Comparison of ENCODE assay signal across 33 mouse cellular contexts in the genomic region with DNA sequence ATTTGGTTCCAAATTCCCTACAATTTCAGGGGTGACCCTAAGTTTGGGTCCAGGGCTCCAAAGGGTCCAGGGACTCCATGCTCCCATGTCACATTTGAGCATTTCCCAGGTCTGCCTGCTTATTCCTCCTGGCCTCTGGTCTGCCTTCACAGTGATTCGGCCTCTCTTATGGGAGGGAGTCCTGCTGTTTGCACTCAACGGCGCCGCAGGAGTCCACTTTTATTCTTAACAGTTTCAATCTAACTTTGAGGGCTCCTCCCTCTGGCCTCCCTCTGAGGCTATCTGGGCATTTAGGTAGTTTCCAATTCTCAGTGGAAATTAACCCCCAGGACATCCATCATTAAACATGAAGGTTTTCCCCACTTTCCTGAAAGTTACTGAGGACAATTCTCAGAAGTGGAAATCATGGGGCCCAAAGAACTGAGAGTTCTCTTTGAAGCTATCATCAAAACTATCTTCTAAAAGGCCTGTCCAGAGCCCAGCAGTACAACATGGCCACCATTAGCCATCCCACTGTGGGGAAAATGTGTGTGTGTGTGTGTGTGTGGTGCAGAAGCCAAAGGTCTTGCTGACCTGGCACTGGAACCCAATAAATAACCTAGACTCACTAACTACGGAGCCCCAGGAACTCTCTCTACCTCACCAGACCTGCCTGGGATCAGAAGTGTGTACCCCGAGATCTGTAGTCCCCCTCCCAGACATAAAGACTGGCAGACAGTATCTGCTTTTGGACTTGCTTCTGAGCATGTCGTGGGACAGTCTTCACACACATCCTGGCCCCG. TPM values are rescaled to one million over a fixed set of nuclear protein-coding genes. Genes with fewer than 3 reads are reported as not detected.
DNase-seq lines count a peak whose midpoint lies in the region; ATAC-seq and TF ChIP-seq lines count a peak whose summit lies in the region.
"Had no signal": no experiment of that assay in that cellular context is flagged by ENCODE, and none has a peak within 500 bp of the region (broad histone marks: within the 10 kb centered on the region; RNA-seq: fewer than 3 reads in every experiment).

No protein-coding gene starts in this region.

- H3K27me3 ChIP-seq in heart, postnatal 0 days (ENCODE audit: control insufficient read depth, insufficient read depth, low read length): no peaks in the 10 kb centered on the region
- H3K27me3 ChIP-seq in thymus, adult 2 months (ENCODE audit: control insufficient read depth, insufficient read depth, low read length): no peaks in the 10 kb centered on the region
- H3K27me3 ChIP-seq in hindbrain, embryonic 12.5 days: no peaks in the 10 kb centered on the region; the same call in 1 of the 2 replicates
- H3K27me3 ChIP-seq: embryonic facial prominence, embryonic 15.5 days; stomach, embryonic 15.5 days had no signal

- peak overlapping the region; percentile 96 for H3K27ac ChIP-seq in gastrocnemius, adult 2 months
- H3K27ac ChIP-seq in heart, postnatal 0 days (ENCODE audit: low read depth): peak overlapping the region; percentile 77
- peak overlapping the region; percentile 1; the same call in 1 of the 2 replicates for H3K27ac ChIP-seq in thymus, adult 2 months (ENCODE audit: control insufficient read depth, insufficient read depth, low read length)
- H3K27ac ChIP-seq in hindbrain, embryonic 12.5 days: no peak overlapping the region
- H3K27ac ChIP-seq: embryonic facial prominence, embryonic 10.5 days; embryonic facial prominence, embryonic 15.5 days; forebrain, embryonic 12.5 days; hindbrain, embryonic 10.5 days; hindbrain, postnatal 0 days; kidney, postnatal 0 days; liver, embryonic 12.5 days; stomach, embryonic 15.5 days had no signal

- no peak for ATAC-seq in heart, postnatal 0 days (ENCODE audit: insufficient read depth, low read depth)
- no peak for ATAC-seq in hindbrain, embryonic 12.5 days (ENCODE audit: low FRiP score)
- ATAC-seq: forebrain, postnatal 0 days; intestine, embryonic 16.5 days; liver, embryonic 12.5 days; liver, postnatal 0 days; midbrain, embryonic 16.5 days had no signal

- 78% methylated on average over 8 of the region's 8 CpGs for WGBS in heart, postnatal 0 days
- WGBS in thymus, adult 2 months: 95% methylated on average over 8 of the region's 8 CpGs
- 74% methylated on average over 8 of the region's 8 CpGs for WGBS in hindbrain, embryonic 12.5 days

- H3K9ac ChIP-seq in heart, postnatal 0 days (replicated peaks; ENCODE audit: low read depth, low read length): no peak overlapping the region
- H3K9ac ChIP-seq in hindbrain, embryonic 12.5 days: no peak overlapping the region
- H3K9ac ChIP-seq: embryonic facial prominence, embryonic 15.5 days; forebrain, embryonic 12.5 days; forebrain, postnatal 0 days; liver, embryonic 12.5 days; liver, postnatal 0 days; stomach, embryonic 15.5 days had no signal

- H3K9me3 ChIP-seq in heart, postnatal 0 days (replicated peaks; ENCODE audit: control insufficient read depth, low read length): no peaks in the 10 kb centered on the region
- no peaks in the 10 kb centered on the region for H3K9me3 ChIP-seq in hindbrain, embryonic 12.5 days (replicated peaks)
- H3K9me3 ChIP-seq: embryonic facial prominence, embryonic 10.5 days; embryonic facial prominence, embryonic 15.5 days; forebrain, embryonic 12.5 days; hindbrain, embryonic 10.5 days; liver, embryonic 12.5 days; stomach, embryonic 15.5 days had no signal

- no peak for TF ChIP-seq EP300 in heart, postnatal 0 days (IDR thresholded peaks at IDR 0.05; ENCODE audit: low read depth)

- no peak for TF ChIP-seq POLR2A in thymus, adult 2 months (IDR thresholded peaks at IDR 0.05; ENCODE audit: control insufficient read depth, extremely low read depth, insufficient read depth, low read length, poor library complexity)

- no peak overlapping the region for H3K4me2 ChIP-seq in heart, postnatal 0 days (ENCODE audit: low read depth, low read length)
- H3K4me2 ChIP-seq in hindbrain, embryonic 12.5 days (replicated peaks): no peak overlapping the region
- H3K4me2 ChIP-seq: embryonic facial prominence, embryonic 15.5 days; forebrain, embryonic 12.5 days; liver, embryonic 12.5 days; midbrain, embryonic 11.5 days; stomach, embryonic 15.5 days had no signal

- intact Hi-C loops in gastrocnemius, adult 2 months (cut with DNase I): no loop called here

- no peak for TF ChIP-seq CTCF in gastrocnemius, adult 2 months (IDR thresholded peaks at IDR 0.05)
- no peak for TF ChIP-seq CTCF in heart, postnatal 0 days (IDR thresholded peaks at IDR 0.05; ENCODE audit: low read depth)
- no peak for TF ChIP-seq CTCF in thymus, adult 2 months (IDR thresholded peaks at IDR 0.05; ENCODE audit: borderline replicate concordance, control insufficient read depth, extremely low read depth, insufficient read depth, low read length, poor library complexity)

- DNase-seq in gastrocnemius, adult 2 months: no peak
- DNase-seq in gastrocnemius, postnatal 4 days (ENCODE audit: low spot score in 2 of 2): no peak
- DNase-seq in heart, postnatal 0 days (ENCODE audit: low spot score): no peak
- no peak for DNase-seq in heart, adult 8-10 months (ENCODE audit: low spot score)
- DNase-seq in thymus, adult 2 months: no peak
- no peak for DNase-seq in thymus, postnatal 4 days
- DNase-seq in right cerebral cortex, postnatal 14 days: no peak
- DNase-seq: adrenal gland, postnatal 10 days; cerebellum, adult 8-10 months; cerebellum, postnatal 25 days; forebrain, postnatal 0 days; gastrocnemius, postnatal 10 days; layer of hippocampus, postnatal 36 days; left cerebral cortex, postnatal 4 days; liver, postnatal 0 days; lung, postnatal 36 days; retina, postnatal 1 day; right cerebral cortex, postnatal 25 days; thymus, postnatal 14 days had no signal

- peaks cover 46% of the 10 kb centered on the region for H3K36me3 ChIP-seq in heart, postnatal 0 days (replicated peaks; ENCODE audit: control insufficient read depth, insufficient read depth, low read length)
- H3K36me3 ChIP-seq in thymus, adult 2 months (ENCODE audit: control insufficient read depth, insufficient read depth, low read length): peaks cover 6% of the 10 kb centered on the region; the same call in 1 of the 2 replicates
- peaks cover 41% of the 10 kb centered on the region for H3K36me3 ChIP-seq in hindbrain, embryonic 12.5 days

- peak overlapping the region; percentile 80 for H3K4me3 ChIP-seq in gastrocnemius, adult 2 months
- H3K4me3 ChIP-seq in heart, postnatal 0 days (ENCODE audit: low read depth, low read length): no peak overlapping the region
- no peak overlapping the region for H3K4me3 ChIP-seq in thymus, adult 2 months (ENCODE audit: control insufficient read depth, insufficient read depth, low read length)
- H3K4me3 ChIP-seq in hindbrain, embryonic 12.5 days: no peak overlapping the region
- H3K4me3 ChIP-seq: embryonic facial prominence, embryonic 10.5 days; embryonic facial prominence, embryonic 15.5 days; forebrain, embryonic 12.5 days; hindbrain, embryonic 10.5 days; liver, embryonic 12.5 days; stomach, embryonic 15.5 days had no signal

- H3K4me1 ChIP-seq in heart, postnatal 0 days (ENCODE audit: control insufficient read depth, insufficient read depth): peaks cover 42% of the 10 kb centered on the region
- H3K4me1 ChIP-seq in thymus, adult 2 months (replicated peaks; ENCODE audit: control insufficient read depth, insufficient read depth, low read length): no peaks in the 10 kb centered on the region
- no peaks in the 10 kb centered on the region for H3K4me1 ChIP-seq in hindbrain, embryonic 12.5 days
- H3K4me1 ChIP-seq: forebrain, embryonic 12.5 days had no signal

RNA-seq across cellular contexts. Expression of gene Ifrd2, which starts 7.0 kb away (rescaled TPM):
- 10 to 100 TPM; 48.5 to 50.4 TPM for total RNA-seq in gastrocnemius, adult 2 months (2021)
- total RNA-seq in gastrocnemius, postnatal 4 days (2021): 10 to 100 TPM; 31.8 to 35.2 TPM
- 22.3 and 31.2 TPM in 2 replicates for total RNA-seq in heart, postnatal 0 days (2014; rRNA removed; ENCODE audit: low replicate concordance)
- polyA plus RNA-seq in heart, postnatal 0 days (2015; fragmentation: Nextera tagmentation; extraction: Ambion mirVana): 28.6 and 33.6 TPM in 2 replicates
- 10 to 100 TPM; 43.7 to 58.2 (median 47.5) TPM for total RNA-seq in heart, adult 8-10 months (2022)
- polyA plus RNA-seq in thymus, adult 2 months (2012; rRNA removed): 65.1 and 67.4 TPM in 2 replicates
- polyA plus RNA-seq in hindbrain, embryonic 12.5 days (2016; fragmentation: Nextera tagmentation; extraction: Ambion mirVana): 19.5 and 21.9 TPM in 2 replicates

RNA-seq across cellular contexts. Expression of gene Hyal3, which starts 13.9 kb away (rescaled TPM):
- under 1 TPM; 0.22 to 0.33 TPM for total RNA-seq in gastrocnemius, adult 2 months (2021)
- total RNA-seq in gastrocnemius, postnatal 4 days (2021): under 1 TPM; 0.66 to 0.78 TPM
- total RNA-seq in heart, postnatal 0 days (2014; rRNA removed; ENCODE audit: low replicate concordance): 0.65 and 0.66 TPM in 2 replicates
- polyA plus RNA-seq in heart, postnatal 0 days (2015; fragmentation: Nextera tagmentation; extraction: Ambion mirVana): 0.29 and 0.44 TPM in 2 replicates
- total RNA-seq in heart, adult 8-10 months (2022): under 1 TPM; 0.20 to 0.72 (median 0.25) TPM
- polyA plus RNA-seq in thymus, adult 2 months (2012; rRNA removed): 2.4 TPM in 2 replicates
- polyA plus RNA-seq in hindbrain, embryonic 12.5 days (2016; fragmentation: Nextera tagmentation; extraction: Ambion mirVana): 1.2 and 1.4 TPM in 2 replicates

RNA-seq across cellular contexts. Expression of gene Sema3b, which starts 14.6 kb away (rescaled TPM):
- 10 to 100 TPM; 11.2 to 17.9 TPM for total RNA-seq in gastrocnemius, adult 2 months (2021)
- total RNA-seq in gastrocnemius, postnatal 4 days (2021): 10 to 100 TPM; 50.9 to 52.0 TPM
- total RNA-seq in heart, postnatal 0 days (2014; rRNA removed; ENCODE audit: low replicate concordance): 21.0 and 34.9 TPM in 2 replicates
- 8.9 and 9.1 TPM in 2 replicates for polyA plus RNA-seq in heart, postnatal 0 days (2015; fragmentation: Nextera tagmentation; extraction: Ambion mirVana)
- 10 to 100 TPM; 21.1 to 33.0 (median 24.2) TPM for total RNA-seq in heart, adult 8-10 months (2022)
- 4.3 and 4.9 TPM in 2 replicates for polyA plus RNA-seq in thymus, adult 2 months (2012; rRNA removed)
- polyA plus RNA-seq in hindbrain, embryonic 12.5 days (2016; fragmentation: Nextera tagmentation; extraction: Ambion mirVana): 5.1 TPM in 2 replicates
- total RNA-seq: granulocyte monocyte progenitor cell, adult 5-6 weeks; megakaryocyte, adult 5-6 weeks had no signal

RNA-seq across cellular contexts. Expression of gene Naa80, which starts 15.8 kb away (rescaled TPM):
- 10 to 100 TPM; 11.8 to 14.7 TPM for total RNA-seq in gastrocnemius, adult 2 months (2021)
- 10 to 100 TPM; 15.5 to 20.5 TPM for total RNA-seq in gastrocnemius, postnatal 4 days (2021)
- 28.4 and 58.8 TPM in 2 replicates for total RNA-seq in heart, postnatal 0 days (2014; rRNA removed; ENCODE audit: low replicate concordance)
- polyA plus RNA-seq in heart, postnatal 0 days (2015; fragmentation: Nextera tagmentation; extraction: Ambion mirVana): 14.5 and 17.5 TPM in 2 replicates
- total RNA-seq in heart, adult 8-10 months (2022): 10 to 100 TPM; 18.8 to 24.3 (median 21.1) TPM
- 102 and 103 TPM in 2 replicates for polyA plus RNA-seq in thymus, adult 2 months (2012; rRNA removed)
- 13.5 and 15.0 TPM in 2 replicates for polyA plus RNA-seq in hindbrain, embryonic 12.5 days (2016; fragmentation: Nextera tagmentation; extraction: Ambion mirVana)

RNA-seq across cellular contexts. Expression of gene Hyal1, which starts 17.7 kb away (rescaled TPM):
- 1 to 10 TPM; 1.6 to 2.4 TPM for total RNA-seq in gastrocnemius, adult 2 months (2021)
- total RNA-seq in gastrocnemius, postnatal 4 days (2021): 1 to 10 TPM; 4.6 to 4.8 TPM
- 14.0 and 21.3 TPM in 2 replicates for total RNA-seq in heart, postnatal 0 days (2014; rRNA removed; ENCODE audit: low replicate concordance)
- polyA plus RNA-seq in heart, postnatal 0 days (2015; fragmentation: Nextera tagmentation; extraction: Ambion mirVana): 5.7 and 6.0 TPM in 2 replicates
- total RNA-seq in heart, adult 8-10 months (2022): 1 to 10 TPM; 4.6 to 6.6 (median 5.1) TPM
- polyA plus RNA-seq in thymus, adult 2 months (2012; rRNA removed): 8.3 and 10.9 TPM in 2 replicates
- polyA plus RNA-seq in hindbrain, embryonic 12.5 days (2016; fragmentation: Nextera tagmentation; extraction: Ambion mirVana): 8.1 and 9.6 TPM in 2 replicates
